Mouse (Mus musculus) heart, postnatal 10 days (tissue): Measurements from ENCODE around the gene H2-Q2. TPM values are rescaled to one million over a fixed set of nuclear protein-coding genes. Genes with fewer than 3 reads are reported as not detected.
"Not testable (repeated sequence)": the region's sequence is repeated elsewhere in the genome, so short reads cannot be mapped to it uniquely, and the experiment has no call there.

Experiments
- DNase-seq, 2 experiments: peaks; one replicate each; pipeline ENCODE4 v3.0.0; 2021
- intact Hi-C: fragments of 180-260 bp; cut with DNase I; formaldehyde crosslinking; loops from one replicate; pipeline ENCODE4 v1.15.1; 2025
- total RNA-seq, 2 experiments: library from RNA; stranded (reverse); gene quantifications; 2 replicates each; pipeline ENCODE4 v1.2.3; 2021

The H2-Q2 gene
- total RNA-seq, 2 experiments from 2014 or later: 0.89 to 1.2 TPM

DNA sequence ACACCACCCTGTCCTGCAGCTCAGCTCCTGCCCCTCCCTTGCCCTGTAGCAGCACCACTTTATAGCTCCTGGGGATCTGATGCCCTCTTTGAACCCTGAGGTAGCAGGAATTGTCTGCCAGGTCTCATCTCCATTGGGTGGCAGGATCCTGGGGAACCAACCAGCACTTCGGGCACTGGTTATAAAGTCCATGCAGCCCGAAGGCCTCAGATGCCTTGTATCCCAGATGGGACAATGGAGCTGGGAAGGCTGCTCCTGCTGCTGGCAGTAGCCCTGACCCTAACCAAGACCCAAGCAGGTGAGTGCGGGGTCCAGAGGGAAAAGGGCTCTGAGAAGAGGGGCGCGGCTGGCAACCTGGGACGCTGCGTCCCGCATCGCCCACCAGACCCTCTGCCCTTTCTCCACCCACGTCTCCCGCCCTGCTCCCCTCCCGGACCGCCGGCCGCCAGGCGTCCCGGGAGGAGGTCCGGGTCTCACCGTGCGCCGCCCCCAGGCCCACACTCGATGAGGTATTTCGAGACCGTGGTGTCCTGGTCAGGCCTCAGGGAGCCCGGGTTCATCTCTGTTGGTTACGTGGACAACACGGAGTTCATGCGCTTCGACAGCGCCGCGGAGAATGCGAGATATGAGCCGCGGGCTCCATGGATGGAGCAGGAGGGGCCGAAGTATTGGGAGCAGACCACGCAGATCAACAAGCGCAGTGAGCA, 16.9 kb downstream of the H2-Q2 start:
- DNase-seq: no peak

DNA sequence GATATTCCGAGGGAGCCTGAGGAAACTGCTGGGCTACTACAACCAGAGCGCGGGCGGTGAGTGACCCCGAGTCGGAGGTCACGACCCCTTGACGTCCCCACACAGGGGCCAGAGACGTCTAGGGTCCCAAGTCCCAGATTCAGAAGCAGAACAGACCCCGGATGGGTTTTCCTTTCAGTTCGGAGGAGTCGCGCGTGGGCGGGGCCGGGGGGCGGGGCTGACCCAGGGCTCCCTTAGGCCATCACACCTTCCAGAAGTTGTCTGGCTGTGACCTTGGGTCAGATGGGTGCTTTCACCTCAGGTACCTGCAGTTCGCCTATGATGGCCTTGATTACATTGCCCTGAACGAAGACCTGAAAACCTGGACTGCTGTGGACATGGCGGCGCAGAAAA, 17.4 kb downstream of the H2-Q2 start:
- intact Hi-C loops: no loop called here
- no peak for DNase-seq

More for the DNA sequence above, 16.9 kb downstream of the H2-Q2 start:
- intact Hi-C loops: no loop called here

DNA sequence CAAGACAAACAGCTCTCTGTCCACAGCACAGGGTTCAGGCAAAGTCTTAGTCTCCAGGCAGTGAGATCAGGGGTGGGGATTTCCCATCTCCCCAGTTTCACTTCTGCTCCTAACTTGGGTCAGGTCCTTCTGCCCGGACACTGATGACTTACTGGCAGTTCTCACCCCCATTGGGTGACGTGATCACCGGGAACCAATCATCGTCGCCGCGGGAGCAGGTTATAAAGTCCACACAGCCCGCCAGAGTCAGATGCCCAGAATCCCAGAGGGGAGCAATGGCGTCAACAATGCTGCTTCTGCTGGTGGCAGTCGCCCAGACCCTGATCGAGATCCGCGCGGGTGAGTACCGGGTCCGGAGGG, 37.3 kb downstream of the H2-Q2 start, which contains the start of gene H2-Q4:
Gene H2-Q4, plus strand, starts transcription at position 249 of the 360 bp plus-strand sequence.
- DNase-seq: peak; percentile 93 to 95
- intact Hi-C loops: no loop called here

DNA sequence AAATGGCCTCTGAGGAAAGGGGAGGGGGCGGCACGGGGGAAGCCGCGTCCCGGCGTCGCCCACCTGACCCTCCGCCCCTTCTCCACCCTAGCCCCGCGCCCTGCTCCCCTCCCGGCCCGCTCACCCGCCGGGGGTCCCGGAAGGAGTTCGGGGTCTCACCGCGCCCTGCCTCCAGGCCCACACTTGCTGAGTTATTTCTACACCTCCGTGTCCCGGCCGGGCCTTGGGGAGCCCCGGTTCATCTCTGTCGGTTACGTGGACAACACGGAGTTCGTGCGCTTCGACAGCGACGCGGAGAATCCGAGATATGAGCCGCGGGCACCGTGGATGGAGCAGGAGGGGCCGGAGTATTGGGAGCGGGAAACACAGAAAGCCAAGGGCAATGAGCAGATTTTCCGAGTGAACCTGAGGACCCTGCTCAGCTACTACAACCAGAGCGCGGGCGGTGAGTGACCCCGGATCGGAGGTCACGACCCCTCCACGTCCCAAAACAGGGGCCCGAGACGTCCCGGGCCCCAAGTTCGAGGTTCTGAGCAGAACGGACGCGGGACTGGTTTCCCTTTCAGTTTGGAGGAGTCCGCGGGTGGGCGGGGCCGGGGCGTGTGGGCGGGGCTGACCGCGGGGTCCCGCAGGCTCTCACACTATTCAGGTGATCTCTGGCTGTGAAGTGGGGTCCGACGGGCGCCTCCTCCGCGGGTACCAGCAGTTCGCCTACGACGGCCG, 37.8 kb downstream of the H2-Q2 start:
- intact Hi-C loops: no loop called here
- DNase-seq: peak; percentile 37 to 45

DNA sequence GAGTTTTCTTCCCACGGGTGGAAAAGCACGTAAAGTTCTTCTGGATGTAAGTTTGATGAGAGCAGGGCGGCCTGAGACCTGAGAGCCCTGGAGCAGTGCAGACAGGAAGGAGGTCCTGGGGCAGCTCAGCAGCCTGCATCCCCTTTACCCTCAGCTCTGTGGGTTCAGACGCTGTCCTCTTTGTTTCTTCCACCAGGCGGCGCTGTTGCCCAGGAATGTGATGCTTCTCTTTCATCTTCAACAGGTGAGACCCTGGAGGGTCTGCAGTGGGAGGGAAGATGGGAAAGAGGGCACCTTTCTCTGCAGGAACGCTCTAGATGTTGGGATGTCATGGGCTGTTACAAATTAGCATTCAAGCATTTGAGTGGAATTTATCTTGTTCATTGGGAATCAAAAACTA, 47.8 kb downstream of the H2-Q2 start:
- intact Hi-C loops, DNase-seq: not testable (repeated sequence)

DNA sequence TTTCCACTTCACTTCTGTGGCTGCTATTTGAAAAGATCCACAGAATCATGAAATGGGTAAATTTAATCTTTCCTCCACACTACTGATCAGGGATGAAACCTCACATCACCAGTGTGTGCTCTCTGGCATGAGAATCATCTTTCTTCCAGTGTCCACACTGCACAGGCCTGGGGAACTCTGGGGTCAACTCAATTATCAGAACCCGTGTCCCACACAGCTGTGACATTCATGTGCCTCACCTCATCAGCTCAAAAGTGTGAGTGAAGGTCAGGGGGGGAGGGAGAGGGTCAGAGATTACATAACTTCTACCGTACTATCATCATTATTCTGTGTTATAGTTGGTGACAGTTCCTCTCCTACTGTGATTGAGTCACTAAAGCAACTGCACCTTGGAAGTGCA, 50.6 kb downstream of the H2-Q2 start:
- intact Hi-C loops, DNase-seq: not testable (repeated sequence)

DNA sequence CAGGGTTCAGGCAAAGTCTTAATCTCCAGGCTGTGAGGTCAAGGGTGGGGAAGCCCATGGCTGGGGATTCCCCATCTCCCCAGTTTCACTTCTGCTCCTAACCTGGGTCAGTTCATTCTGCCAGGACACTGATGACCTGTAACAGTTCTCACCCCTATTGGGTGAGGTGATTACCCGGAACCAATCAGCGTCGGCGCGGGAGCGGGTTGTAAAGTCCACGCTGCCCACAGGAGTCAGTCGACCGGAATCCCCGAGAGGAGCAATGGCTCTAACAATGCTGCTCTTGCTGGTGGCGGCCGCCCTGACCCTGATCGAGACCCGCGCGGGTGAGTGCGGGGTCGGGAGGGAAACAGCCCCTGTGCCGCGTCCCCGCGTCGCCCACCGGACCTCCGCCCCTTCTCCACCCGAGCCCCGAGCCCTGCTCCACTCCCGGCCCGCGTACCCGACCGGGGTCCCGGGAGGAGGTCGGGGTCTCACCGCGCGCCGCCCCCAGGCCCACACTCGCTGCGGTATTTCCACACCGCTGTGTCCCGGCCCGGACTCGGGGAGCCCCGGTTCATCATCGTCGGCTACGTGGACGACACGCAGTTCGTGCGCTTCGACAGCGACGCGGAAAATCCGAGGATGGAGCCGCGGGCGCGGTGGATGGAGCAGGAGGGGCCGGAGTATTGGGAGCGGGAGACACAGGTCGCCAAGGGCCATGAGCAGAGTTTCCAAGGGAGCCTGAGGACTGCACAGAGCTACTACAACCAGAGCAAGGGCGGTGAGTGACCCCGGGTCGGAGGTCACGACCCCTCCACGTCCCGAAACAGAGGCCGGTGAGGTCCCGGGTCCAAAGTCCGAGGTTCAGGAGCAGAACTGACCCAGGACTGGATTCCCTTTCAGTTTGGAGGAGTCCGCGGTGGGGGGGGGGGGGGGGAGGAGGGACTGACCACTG, 52.1 kb downstream of the H2-Q2 start:
- intact Hi-C loops: not testable (repeated sequence)

More for the DNA sequence above, 52.1 kb downstream of the H2-Q2 start:
- not testable (repeated sequence) for DNase-seq

Other genes starting within 250 kb of the H2-Q2 start
- not detected for gene Ly6g5c, start 234.0 kb upstream of the H2-Q2 start, total RNA-seq
- under 1 TPM in 1 of 2 experiments, not detected in 1; 0.67 TPM for gene Ly6g5b, start 226.8 kb upstream of the H2-Q2 start, total RNA-seq
- gene Gpank1, start 220.8 kb upstream of the H2-Q2 start, total RNA-seq: 1 to 10 TPM; 6.6 to 8.3 TPM
- gene Csnk2b, start 220.2 kb upstream of the H2-Q2 start, total RNA-seq: 100 to 1,000 TPM; 183 to 187 TPM
- gene D17H6S53E, start 215.9 kb upstream of the H2-Q2 start, total RNA-seq: 10 to 100 TPM; 28.5 to 32.4 TPM
- gene Apom, start 210.2 kb upstream of the H2-Q2 start, total RNA-seq: not detected
- gene Bag6, start 207.1 kb upstream of the H2-Q2 start, total RNA-seq: 100 to 1,000 TPM; 285 to 291 TPM
- 100 to 1,000 TPM; 195 to 211 TPM for gene Prrc2a, start 177.3 kb upstream of the H2-Q2 start, total RNA-seq
- gene Aif1, start 166.2 kb upstream of the H2-Q2 start, total RNA-seq: 1 to 10 TPM; 2.9 to 4.6 TPM
- 1 to 10 TPM; 2.8 to 4.5 TPM for gene Lst1, start 153.8 kb upstream of the H2-Q2 start, total RNA-seq
- 1 to 10 TPM in 1 of 2 experiments, under 1 TPM in 1; 0.94 to 1.2 TPM for gene Ltb, start 147.8 kb upstream of the H2-Q2 start, total RNA-seq
- gene Tnf, start 140.2 kb upstream of the H2-Q2 start, total RNA-seq: under 1 TPM; 0.72 to 0.87 TPM
- gene Lta, start 136.9 kb upstream of the H2-Q2 start, total RNA-seq: under 1 TPM in 1 of 2 experiments, not detected in 1; 0.17 TPM
- gene Gm16181, start 121.4 kb upstream of the H2-Q2 start, total RNA-seq: under 1 TPM in 1 of 2 experiments, not detected in 1; 0.84 TPM
- gene Atp6v1g2, start 108.6 kb upstream of the H2-Q2 start, total RNA-seq: 1 to 10 TPM; 4.9 to 5.7 TPM
- 10 to 100 TPM in 1 of 2 experiments, 1 to 10 TPM in 1; 10.0 to 12.2 TPM for gene Nfkbil1, start 106.5 kb upstream of the H2-Q2 start, total RNA-seq
- 100 to 1,000 TPM; 163 to 169 TPM for gene Ddx39b, start 100.5 kb upstream of the H2-Q2 start, total RNA-seq
- 10 to 100 TPM; 67.7 to 69.9 TPM for gene H2-D1, start 79.5 kb upstream of the H2-Q2 start, total RNA-seq
- gene H2-Q1, start 21.8 kb upstream of the H2-Q2 start, total RNA-seq: 1 to 10 TPM in 1 of 2 experiments, under 1 TPM in 1; 0.55 to 1.1 TPM
- 10 to 100 TPM in 1 of 2 experiments, 1 to 10 TPM in 1; 8.5 to 10.6 TPM for gene H2-Q4, start 37.4 kb downstream of the H2-Q2 start, total RNA-seq
- under 1 TPM; 0.25 to 0.38 TPM for gene H2-Q6, start 82.6 kb downstream of the H2-Q2 start, total RNA-seq
- gene H2-Q7, start 96.9 kb downstream of the H2-Q2 start, total RNA-seq: 1 to 10 TPM; 1.2 to 1.3 TPM
- under 1 TPM; 0.27 to 0.34 TPM for gene H2-Q10, start 127.8 kb downstream of the H2-Q2 start, total RNA-seq
- not detected for gene Pou5f1, start 163.8 kb downstream of the H2-Q2 start, total RNA-seq
- gene Tcf19, start 174.6 kb downstream of the H2-Q2 start, total RNA-seq: 10 to 100 TPM; 17.5 to 17.9 TPM
- 1 to 10 TPM; 5.1 to 5.2 TPM for gene Cchcr1, start 174.9 kb downstream of the H2-Q2 start, total RNA-seq
- not detected for gene Psors1c2, start 191.0 kb downstream of the H2-Q2 start, total RNA-seq
- gene Cdsn, start 209.9 kb downstream of the H2-Q2 start, total RNA-seq: under 1 TPM; 0.14 to 0.15 TPM
- gene 2300002M23Rik, start 225.2 kb downstream of the H2-Q2 start, total RNA-seq: not detected